Mouse (Mus musculus) neural tube, embryonic 13.5 days (tissue): ENCODE measurements at regions not wholly inside any gene's neighbourhood (a gene's known extent, or its start where the extent isn't known, plus 50 kb on each side); places are given as distances from the start of the nearest gene placed in this dataset.

Source experiments
- ATAC-seq: fragments of 200-750 bp; cut with Nextera tagmentation; 2 replicates; pipeline ENCODE4 v1.8.0; 2017; ENCODE audit warnings: low read depth, mild to moderate bottlenecking, moderate TSS enrichment, moderate library complexity
- H3K27ac ChIP-seq: fragments of 300-500 bp; sonication (generic); replicated peaks from 2 replicates; pipeline ENCODE4 v1.5.1; 2015; ENCODE audit warnings: moderate library complexity, mild to moderate bottlenecking, inconsistent platforms
- H3K27me3 ChIP-seq: fragments of 300-500 bp; sonication (generic); 2 replicates; pipeline ENCODE4 v1.6.1; 2015; ENCODE audit warnings: mild to moderate bottlenecking, inconsistent platforms
- H3K36me3 ChIP-seq: fragments of 300-500 bp; sonication (generic); 2 replicates; pipeline ENCODE4 v1.6.1; 2015; ENCODE audit warnings: mild to moderate bottlenecking, inconsistent platforms
- H3K4me1 ChIP-seq: fragments of 300-500 bp; sonication (generic); replicated peaks from 2 replicates; pipeline ENCODE4 v1.6.1; 2015; ENCODE audit warnings: inconsistent platforms
- H3K4me2 ChIP-seq: fragments of 300-500 bp; sonication (generic); 2 replicates; pipeline ENCODE4 v1.6.1; 2015; ENCODE audit warnings: inconsistent platforms, mild to moderate bottlenecking, moderate library complexity
- H3K4me3 ChIP-seq: fragments of 300-500 bp; sonication (generic); 2 replicates; pipeline ENCODE4 v1.5.1; 2015; ENCODE audit warnings: mild to moderate bottlenecking, inconsistent platforms
- H3K9ac ChIP-seq: fragments of 300-500 bp; sonication (generic); 2 replicates; pipeline ENCODE4 v1.6.1; 2015; ENCODE audit warnings: moderate library complexity, mild to moderate bottlenecking, inconsistent platforms
- H3K9me3 ChIP-seq: fragments of 300-500 bp; sonication (generic); 2 replicates; pipeline ENCODE4 v1.6.1; 2016; ENCODE audit warnings: inconsistent platforms
- WGBS: fragments of 180-500 bp; shearing (Covaris S2); methylation state at CpG from one replicate; pipeline ENCODE4 v1.1.7; 2015; 5-methylcytosine and 5-hydroxymethylcytosine counted together

GRCm38 (mm10) chr7:94798101-94798500 lies 1372.9 kb upstream of the Tenm4 start:
- Histone ChIP-seq H3K4me3 (no peak overlapping the region), H3K9ac (no peak overlapping the region), H3K36me3 (no peaks in the 10 kb centered on the region), H3K27ac (peak overlapping the region; percentile 6; the same call in 1 of the 2 replicates), H3K9me3 (no peaks in the 10 kb centered on the region), H3K4me2 (no peak overlapping the region), H3K4me1 (peaks cover 11% of the 10 kb centered on the region), H3K27me3 (no peaks in the 10 kb centered on the region)
- 48% methylated on average over 9 of the region's 9 CpGs for WGBS
- ATAC-seq, result no peak

GRCm38 (mm10) chr7:94841197-94841596 lies 1329.8 kb upstream of the Tenm4 start:
- Histone ChIP-seq H3K4me2 (no peak overlapping the region), H3K4me3 (no peak overlapping the region), H3K4me1 (no peaks in the 10 kb centered on the region), H3K36me3 (no peaks in the 10 kb centered on the region), H3K9me3 (no peaks in the 10 kb centered on the region), H3K27ac (no peak overlapping the region), H3K27me3 (no peaks in the 10 kb centered on the region), H3K9ac (no peak overlapping the region)
- WGBS, result 88% methylated on average over 4 of the region's 4 CpGs
- ATAC-seq, result no peak

GRCm38 (mm10) chr7:94851360-94851759 lies 1319.7 kb upstream of the Tenm4 start:
- WGBS, result 94% methylated on average over 13 of the region's 13 CpGs
- no peak overlapping the region for H3K27ac ChIP-seq
- ATAC-seq, result no peak
- H3K4me3 ChIP-seq, result no peak overlapping the region
- no peaks in the 10 kb centered on the region for H3K27me3 ChIP-seq
- no peaks in the 10 kb centered on the region for H3K9me3 ChIP-seq
- H3K9ac ChIP-seq, result no peak overlapping the region
- no peaks in the 10 kb centered on the region for H3K36me3 ChIP-seq
- no peaks in the 10 kb centered on the region for H3K4me1 ChIP-seq
- no peak overlapping the region for H3K4me2 ChIP-seq

- Histone ChIP-seq H3K9me3 (no peaks in the 10 kb centered on the region), H3K27ac (no peak overlapping the region), H3K4me1 (no peaks in the 10 kb centered on the region), H3K27me3 (no peaks in the 10 kb centered on the region), H3K4me2 (no peak overlapping the region), H3K36me3 (no peaks in the 10 kb centered on the region), H3K9ac (no peak overlapping the region), H3K4me3 (no peak overlapping the region)
- 88% methylated on average over 2 of the region's 2 CpGs for WGBS
- ATAC-seq, result no peak
Observed at GRCm38 (mm10) chr7:94856636-94857035, 1314.4 kb upstream of the Tenm4 start.

- WGBS, result 54% methylated on average over 2 of the region's 2 CpGs
Observed at GRCm38 (mm10) chr7:94890711-94891430, 1280.2 kb upstream of the Tenm4 start.

GRCm38 (mm10) chr7:94898088-94898487 lies 1273.0 kb upstream of the Tenm4 start:
- Histone ChIP-seq H3K4me1 (no peaks in the 10 kb centered on the region), H3K27ac (no peak overlapping the region), H3K9me3 (no peaks in the 10 kb centered on the region), H3K27me3 (no peaks in the 10 kb centered on the region), H3K9ac (no peak overlapping the region), H3K4me3 (no peak overlapping the region), H3K36me3 (no peaks in the 10 kb centered on the region), H3K4me2 (no peak overlapping the region)
- ATAC-seq, result no peak
- WGBS, result 67% methylated on average over 3 of the region's 3 CpGs

More at GRCm38 (mm10) chr7:94890711-94891430, 1280.2 kb upstream of the Tenm4 start:
- Histone ChIP-seq H3K4me1 (no peaks in the 10 kb centered on the region), H3K4me3 (no peak overlapping the region), H3K9me3 (no peaks in the 10 kb centered on the region), H3K27ac (no peak overlapping the region), H3K36me3 (no peaks in the 10 kb centered on the region), H3K4me2 (no peak overlapping the region), H3K27me3 (no peaks in the 10 kb centered on the region), H3K9ac (no peak overlapping the region)
- ATAC-seq, result no peak

- H3K9ac ChIP-seq, result no peak overlapping the region
- 65% methylated on average over 3 of the region's 3 CpGs for WGBS
- H3K9me3 ChIP-seq, result no peaks in the 10 kb centered on the region
- no peaks in the 10 kb centered on the region for H3K27me3 ChIP-seq
- ATAC-seq, result no peak
- H3K4me1 ChIP-seq, result no peaks in the 10 kb centered on the region
- no peak overlapping the region for H3K27ac ChIP-seq
- no peak overlapping the region for H3K4me3 ChIP-seq
- H3K4me2 ChIP-seq, result no peak overlapping the region
- no peaks in the 10 kb centered on the region for H3K36me3 ChIP-seq
Observed at GRCm38 (mm10) chr7:94926547-94927123, 1244.4 kb upstream of the Tenm4 start.

- 54% methylated on average over 2 of the region's 2 CpGs for WGBS
- H3K4me2 ChIP-seq, result no peak overlapping the region
- H3K36me3 ChIP-seq, result no peaks in the 10 kb centered on the region
- H3K4me3 ChIP-seq, result no peak overlapping the region
- ATAC-seq, result no peak
- no peaks in the 10 kb centered on the region for H3K27me3 ChIP-seq
- no peak overlapping the region for H3K27ac ChIP-seq
- no peak overlapping the region for H3K9ac ChIP-seq
- H3K4me1 ChIP-seq, result no peaks in the 10 kb centered on the region
- H3K9me3 ChIP-seq, result no peaks in the 10 kb centered on the region
Observed at GRCm38 (mm10) chr7:94963758-94964299, 1207.2 kb upstream of the Tenm4 start.

GRCm38 (mm10) chr7:94967601-94968000 lies 1203.4 kb upstream of the Tenm4 start:
- no peak for ATAC-seq
- Histone ChIP-seq H3K27me3 (no peaks in the 10 kb centered on the region), H3K27ac (no peak overlapping the region)

GRCm38 (mm10) chr7:94975037-94975775 lies 1195.8 kb upstream of the Tenm4 start:
- Histone ChIP-seq H3K9me3 (no peaks in the 10 kb centered on the region), H3K4me1 (no peaks in the 10 kb centered on the region), H3K4me3 (no peak overlapping the region), H3K4me2 (no peak overlapping the region), H3K27me3 (no peaks in the 10 kb centered on the region), H3K36me3 (no peaks in the 10 kb centered on the region), H3K9ac (no peak overlapping the region), H3K27ac (no peak overlapping the region)
- 25% methylated on average over 2 of the region's 2 CpGs for WGBS
- no peak for ATAC-seq

More at GRCm38 (mm10) chr7:94967601-94968000, 1203.4 kb upstream of the Tenm4 start:
- H3K4me3 ChIP-seq, result no peak overlapping the region
- H3K9ac ChIP-seq, result no peak overlapping the region
- H3K9me3 ChIP-seq, result no peaks in the 10 kb centered on the region
- no peak overlapping the region for H3K4me2 ChIP-seq
- H3K36me3 ChIP-seq, result no peaks in the 10 kb centered on the region
- no peaks in the 10 kb centered on the region for H3K4me1 ChIP-seq

- Histone ChIP-seq H3K36me3 (no peaks in the 10 kb centered on the region), H3K4me3 (no peak overlapping the region), H3K9me3 (no peaks in the 10 kb centered on the region), H3K27me3 (no peaks in the 10 kb centered on the region), H3K4me1 (no peaks in the 10 kb centered on the region), H3K27ac (no peak overlapping the region), H3K9ac (no peak overlapping the region), H3K4me2 (no peak overlapping the region)
- 89% methylated on average over 6 of the region's 6 CpGs for whole genome bisulfite sequencing
- ATAC-seq, result no peak
Observed at GRCm38 (mm10) chr7:94996258-94996657, 1174.8 kb upstream of the Tenm4 start.

- H3K9me3 ChIP-seq, result no peaks in the 10 kb centered on the region
- no peaks in the 10 kb centered on the region for H3K4me1 ChIP-seq
- H3K27me3 ChIP-seq, result no peaks in the 10 kb centered on the region
- H3K36me3 ChIP-seq, result no peaks in the 10 kb centered on the region
- no peak overlapping the region for H3K9ac ChIP-seq
- no peak for ATAC-seq
- 85% methylated on average over 3 of the region's 3 CpGs for WGBS
- H3K27ac ChIP-seq, result no peak overlapping the region
- no peak overlapping the region for H3K4me3 ChIP-seq
- no peak overlapping the region for H3K4me2 ChIP-seq
Observed at GRCm38 (mm10) chr7:95004161-95004560, 1166.9 kb upstream of the Tenm4 start.
